Mouse (Mus musculus) adrenal gland, adult (tissue): ENCODE data around the gene Adh6a.
"Not testable (repeated sequence)": the region's sequence is repeated elsewhere in the genome, so short reads cannot be mapped to it uniquely, and the experiment has no call there.

Experiments
- DNase-seq, 2 experiments: peaks; one replicate each; pipeline ENCODE4 v3.0.0; 2022 to 2023; ENCODE audit warnings: low spot score in 1 of 2; ENCODE audit not compliant: inconsistent age in 2 of 2

The Adh6a gene

GRCm38 (mm10) chr3:138316908-138317472, 3.9 kb downstream of the Adh6a start:
- no peak for DNase-seq

GRCm38 (mm10) chr3:138325001-138325400, 11.9 kb downstream of the Adh6a start:
- DNase-seq, result no peak

DNA sequence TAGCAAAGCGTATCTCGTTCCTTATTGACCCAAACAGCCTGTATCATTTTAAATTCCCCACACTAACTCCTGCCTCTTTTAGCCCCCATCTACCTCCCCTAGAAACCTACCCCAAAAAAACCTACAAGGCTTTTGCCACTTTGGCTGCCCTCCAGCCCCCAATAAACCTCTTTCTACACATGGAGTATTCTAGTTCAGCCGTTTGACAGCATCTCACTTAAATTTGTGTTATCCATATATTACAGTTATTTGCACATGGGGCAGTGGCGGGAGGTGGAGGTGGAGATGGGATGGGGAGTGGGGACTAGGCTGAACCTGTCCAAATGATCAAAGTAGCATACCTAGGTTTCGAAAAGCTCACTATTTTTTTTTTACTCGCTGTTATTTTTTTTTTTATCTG, 12.4 kb downstream of the Adh6a start:
- DNase-seq, result no peak

DNA sequence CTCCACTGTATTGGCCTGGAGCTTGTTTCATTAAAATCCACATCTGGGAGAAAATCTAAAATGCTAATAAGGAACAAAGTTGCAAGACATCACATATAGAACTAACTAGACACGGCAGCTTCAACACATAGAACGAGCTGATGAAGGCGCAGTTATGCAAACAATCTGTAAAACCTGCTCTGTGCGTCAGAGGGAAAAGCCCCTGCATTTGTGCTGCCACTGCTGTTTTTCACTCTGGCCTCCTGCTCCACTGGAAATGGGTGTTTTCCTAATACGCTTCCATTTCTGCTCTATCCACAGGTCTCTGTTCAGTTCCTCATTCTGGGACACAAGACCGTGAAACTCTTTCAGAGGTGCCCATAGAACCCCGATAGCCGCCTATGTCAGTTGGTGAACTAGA, 20.8 kb downstream of the Adh6a start:
- no peak for DNase-seq

GRCm38 (mm10) chr3:138334320-138334719, 21.2 kb downstream of the Adh6a start:
- no peak for DNase-seq

DNA sequence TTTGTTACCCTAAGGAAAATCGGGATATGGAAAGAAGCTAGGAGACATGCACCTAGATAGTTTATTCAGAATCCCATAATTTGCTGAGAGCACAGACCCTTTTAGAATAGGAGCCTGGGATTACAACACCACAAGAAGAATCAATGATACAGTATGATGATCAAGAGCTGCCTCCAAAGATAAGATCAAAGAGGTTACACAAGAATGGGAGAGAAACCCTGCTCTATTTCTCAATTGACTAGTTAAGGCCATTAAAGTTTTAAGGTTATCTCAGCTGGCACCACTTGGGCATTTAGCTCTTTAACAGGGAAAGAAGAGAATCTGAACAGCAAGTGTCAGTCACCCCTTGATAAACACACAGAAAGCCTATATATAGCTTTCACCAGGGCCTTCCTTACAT, 22.5 kb downstream of the Adh6a start:
- no peak for DNase-seq

GRCm38 (mm10) chr3:138336104-138336754, 23.1 kb downstream of the Adh6a start:
- DNase-seq, result peak in 1 of 2 experiments; percentile 32

DNA sequence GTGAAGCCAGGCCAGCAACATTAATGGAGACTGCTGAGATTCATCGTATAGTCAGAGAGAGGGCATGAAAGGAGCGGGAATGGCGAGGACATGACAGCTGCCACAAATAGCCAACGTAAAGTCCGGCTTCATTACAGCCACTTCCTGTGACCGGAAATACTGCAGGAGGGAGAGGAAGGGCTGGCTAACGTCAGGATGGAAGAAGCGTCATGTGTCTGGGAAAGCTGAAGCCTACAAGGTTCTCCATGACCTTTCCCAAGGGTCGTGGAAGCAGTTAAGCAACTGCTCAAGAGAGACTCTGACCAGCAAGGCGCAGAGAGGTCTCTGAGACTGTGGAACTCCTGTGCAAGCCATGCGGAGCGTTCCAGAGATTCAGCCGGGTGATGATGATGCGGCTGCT, 28.4 kb downstream of the Adh6a start, which contains the start of gene Adh6b:
Gene Adh6b, plus strand, starts transcription at position 305 of the 400 bp plus-strand sequence.
- DNase-seq, result no peak

- DNase-seq, result no peak
These were observed 34.0 kb downstream of the Adh6a start for GRCm38 (mm10) chr3:138347041-138347440.

GRCm38 (mm10) chr3:138352012-138352809, 39.1 kb downstream of the Adh6a start:
- no peak for DNase-seq

DNA sequence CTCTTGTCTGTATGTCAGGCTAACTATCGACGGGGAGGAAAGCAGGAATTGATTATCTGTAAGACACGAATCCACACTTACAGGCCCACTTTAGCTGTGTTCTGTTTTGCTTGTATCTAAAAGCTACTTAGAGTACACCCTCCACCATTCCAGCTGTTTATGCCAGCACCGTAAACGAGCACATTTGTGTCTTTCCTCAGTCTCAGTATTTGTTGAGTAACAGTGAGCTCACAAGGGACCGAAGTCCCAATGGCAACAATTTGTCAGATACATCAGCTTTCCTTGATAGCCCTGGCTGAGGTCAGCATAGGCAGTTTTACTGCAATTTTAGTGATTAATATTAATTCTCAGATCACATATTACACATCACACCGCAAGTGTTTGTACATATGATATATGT, 45.8 kb downstream of the Adh6a start:
- no peak for DNase-seq

DNA sequence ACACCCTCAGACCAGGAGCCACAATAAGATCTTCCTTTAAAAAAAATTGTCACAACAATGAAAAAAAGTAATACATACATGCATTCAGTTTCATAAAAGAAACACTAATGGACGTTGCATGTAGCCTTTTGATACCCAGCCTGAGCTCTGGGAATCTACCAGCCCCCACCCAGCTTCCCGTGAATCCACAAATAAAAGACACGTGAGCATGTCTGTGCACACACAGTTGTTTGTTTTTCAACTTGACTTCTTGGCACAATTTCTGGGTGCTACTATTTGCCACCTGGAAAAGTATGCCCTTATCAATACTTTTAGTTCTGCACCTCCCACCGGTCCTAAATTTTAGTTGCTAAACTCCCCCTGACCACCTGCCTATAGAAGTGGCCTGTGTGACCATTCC, 47.6 kb downstream of the Adh6a start:
- no peak for DNase-seq

GRCm38 (mm10) chr3:138362920-138363319, 49.8 kb downstream of the Adh6a start:
- DNase-seq, result no peak

DNA sequence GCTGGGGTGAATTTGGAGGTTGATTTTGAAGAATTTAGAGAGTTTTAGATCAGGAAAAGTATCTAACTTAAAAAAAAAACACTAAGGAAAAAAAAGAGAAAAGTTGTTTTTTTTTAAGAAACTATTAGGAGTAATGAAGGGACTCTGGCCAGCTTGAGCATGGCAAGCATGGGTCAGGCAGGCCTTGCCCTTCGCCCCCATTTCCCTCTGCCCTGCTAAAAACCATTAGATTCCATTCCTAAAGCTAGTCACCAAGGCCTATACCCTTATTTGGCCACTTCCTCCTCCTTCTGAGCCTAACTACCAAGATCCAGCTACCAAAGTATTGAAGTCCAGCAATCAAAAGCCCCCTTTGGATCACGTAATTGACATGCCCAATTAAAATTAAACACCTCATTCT, 53.1 kb downstream of the Adh6a start:
- no peak for DNase-seq

DNA sequence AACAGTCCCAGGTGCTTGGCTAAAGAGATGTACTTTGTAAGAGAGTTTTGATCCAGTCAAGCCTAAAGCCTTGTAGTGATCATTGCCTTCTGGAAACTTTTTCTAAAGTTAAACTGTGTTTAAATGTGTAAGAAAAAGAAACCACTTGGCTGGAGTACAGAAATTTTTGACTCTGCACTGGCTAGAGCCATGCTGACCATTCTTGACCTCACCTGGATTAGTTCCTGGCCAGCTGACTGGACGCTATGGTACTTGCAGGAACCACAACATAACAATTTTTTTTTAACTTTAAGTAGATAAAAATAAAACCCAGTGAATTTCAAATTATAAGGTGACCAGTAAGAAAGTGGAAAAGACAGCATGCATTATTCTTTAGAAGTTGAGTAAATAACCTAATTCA, 56.5 kb downstream of the Adh6a start:
- no peak for DNase-seq

DNA sequence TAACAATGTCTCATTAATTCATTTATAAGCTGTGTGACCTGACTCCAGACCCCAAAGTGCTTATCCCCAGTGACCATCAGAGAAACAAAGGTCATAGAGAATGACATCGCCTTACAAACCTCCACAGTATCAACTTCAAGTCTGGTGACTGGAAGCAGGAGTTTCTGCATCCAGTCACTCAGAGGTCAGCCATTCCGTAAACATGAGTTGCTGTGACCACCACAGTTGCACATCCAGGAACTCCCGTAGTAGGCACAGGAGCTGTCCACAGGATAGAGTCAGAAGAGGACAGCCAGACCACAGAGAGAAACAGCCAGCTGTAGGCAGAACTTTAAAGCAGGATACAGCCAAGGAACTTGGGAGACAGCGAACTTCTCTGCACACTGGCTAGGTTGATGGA, 57.2 kb downstream of the Adh6a start:
- DNase-seq, result not testable (repeated sequence)

GRCm38 (mm10) chr3:138373920-138374319, 60.8 kb downstream of the Adh6a start:
- peak in 1 of 2 experiments; percentile 49 for DNase-seq

GRCm38 (mm10) chr3:138375148-138375547, 62.1 kb downstream of the Adh6a start:
- peak in 1 of 2 experiments; percentile 48 for DNase-seq
